Mouse (Mus musculus) layer of hippocampus, adult 2 months (tissue): Measurements from ENCODE around the gene Fam207a. TPM values are rescaled to one million over a fixed set of nuclear protein-coding genes. Genes with fewer than 3 reads are reported as not detected.

Experiments used
- DNase-seq, 2 experiments: peaks; one replicate each; pipeline ENCODE4 v3.0.0; 2022; ENCODE audit warnings: low spot score in 2 of 2
- H3K27ac ChIP-seq: fragments of 200-600 bp; 2 replicates; pipeline ENCODE4 v1.8.1; 2022
- H3K4me3 ChIP-seq: fragments of 200-600 bp; 2 replicates; pipeline ENCODE4 v1.8.1; 2022; ENCODE audit warnings: mild to moderate bottlenecking
- CTCF ChIP-seq: fragments of 200-600 bp; conservative IDR thresholded peaks from 2 replicates; pipeline ENCODE4 v1.8.1; 2022; ENCODE audit warnings: antibody characterized with exemption, mild to moderate bottlenecking, moderate library complexity
- total RNA-seq, 2 experiments: library from RNA; stranded (reverse); gene quantifications; 2 replicates each; pipeline ENCODE4 v1.2.3; 2021

Fam207a gene
- total RNA-seq, 2 experiments from 2014 or later = 32.8 to 35.2 TPM

- H3K27ac ChIP-seq = no peak overlapping the region
Measured at GRCm38 (mm10) chr10:77479972-77480371, 35.6 kb downstream of the Fam207a start.

GRCm38 (mm10) chr10:77476907-77477306 lies 38.7 kb downstream of the Fam207a start:
- TF ChIP-seq CTCF = no peak
- no peak overlapping the region for H3K27ac ChIP-seq
- no peak overlapping the region for H3K4me3 ChIP-seq
- no peak for DNase-seq

More at GRCm38 (mm10) chr10:77479972-77480371, 35.6 kb downstream of the Fam207a start:
- no peak for DNase-seq
- TF ChIP-seq CTCF = no peak
- H3K4me3 ChIP-seq = no peak overlapping the region

GRCm38 (mm10) chr10:77472188-77472587 lies 43.4 kb downstream of the Fam207a start:
- Histone ChIP-seq H3K27ac (no peak overlapping the region), H3K4me3 (no peak overlapping the region)
- DNase-seq = peak in 1 of 2 experiments; percentile 18
- no peak for TF ChIP-seq CTCF

- Histone ChIP-seq H3K27ac (no peak overlapping the region), H3K4me3 (no peak overlapping the region)
- no peak for DNase-seq
- no peak for TF ChIP-seq CTCF
Measured at GRCm38 (mm10) chr10:77471512-77471911, 44.1 kb downstream of the Fam207a start.

- no peak for DNase-seq
- Histone ChIP-seq H3K4me3 (no peak overlapping the region), H3K27ac (no peak overlapping the region)
- TF ChIP-seq CTCF = no peak
Measured at GRCm38 (mm10) chr10:77470763-77471162, 44.8 kb downstream of the Fam207a start.

- DNase-seq = no peak
- no peak for TF ChIP-seq CTCF
Measured at GRCm38 (mm10) chr10:77468675-77469074, 46.9 kb downstream of the Fam207a start.

GRCm38 (mm10) chr10:77467407-77467806 lies 48.2 kb downstream of the Fam207a start:
- TF ChIP-seq CTCF = no peak
- DNase-seq = no peak
- no peak overlapping the region for H3K4me3 ChIP-seq
- no peak overlapping the region for H3K27ac ChIP-seq

More at GRCm38 (mm10) chr10:77468675-77469074, 46.9 kb downstream of the Fam207a start:
- no peak overlapping the region for H3K27ac ChIP-seq
- no peak overlapping the region for H3K4me3 ChIP-seq

- no peak for TF ChIP-seq CTCF
- no peak overlapping the region for H3K27ac ChIP-seq
- DNase-seq = no peak
Measured at GRCm38 (mm10) chr10:77465902-77466301, 49.7 kb downstream of the Fam207a start.

GRCm38 (mm10) chr10:77464181-77464936 lies 51.2 kb downstream of the Fam207a start:
- Histone ChIP-seq H3K4me3 (no peak overlapping the region), H3K27ac (no peak overlapping the region)
- no peak for DNase-seq
- no peak for TF ChIP-seq CTCF

More at GRCm38 (mm10) chr10:77465902-77466301, 49.7 kb downstream of the Fam207a start:
- no peak overlapping the region for H3K4me3 ChIP-seq

GRCm38 (mm10) chr10:77461161-77461560 lies 54.4 kb downstream of the Fam207a start:
- no peak for TF ChIP-seq CTCF
- DNase-seq = no peak
- H3K27ac ChIP-seq = no peak overlapping the region
- no peak overlapping the region for H3K4me3 ChIP-seq

- Histone ChIP-seq H3K4me3 (no peak overlapping the region), H3K27ac (no peak overlapping the region)
- DNase-seq = no peak
- no peak for TF ChIP-seq CTCF
Measured at GRCm38 (mm10) chr10:77457701-77458100, 57.9 kb downstream of the Fam207a start.

GRCm38 (mm10) chr10:77456507-77456906 lies 59.1 kb downstream of the Fam207a start:
- no peak for TF ChIP-seq CTCF
- DNase-seq = no peak
- Histone ChIP-seq H3K4me3 (no peak overlapping the region), H3K27ac (no peak overlapping the region)

GRCm38 (mm10) chr10:77455251-77456010 lies 60.2 kb downstream of the Fam207a start:
- Histone ChIP-seq H3K4me3 (no peak overlapping the region), H3K27ac (no peak overlapping the region)
- TF ChIP-seq CTCF = no peak
- DNase-seq = no peak
